Mouse (Mus musculus) cerebellum, postnatal 36 days (tissue): ENCODE results near the gene Galnt16.

Experiments used
- DNase-seq, 2 experiments: peaks; one replicate each; pipeline ENCODE4 v3.0.0; 2021 to 2022; ENCODE audit warnings: mixed read lengths in 2 of 2

Galnt16 gene

GRCm38 (mm10) chr12:80517977-80518376 lies at the start of gene Galnt16:
Galnt16 (plus strand) TSS chr12:80518277.
- DNase-seq: no peak

GRCm38 (mm10) chr12:80470206-80470605 lies 47.9 kb upstream of the Galnt16 start:
- DNase-seq: no peak

- no peak for DNase-seq
Observed at GRCm38 (mm10) chr12:80471926-80472325, 46.2 kb upstream of the Galnt16 start.

DNA sequence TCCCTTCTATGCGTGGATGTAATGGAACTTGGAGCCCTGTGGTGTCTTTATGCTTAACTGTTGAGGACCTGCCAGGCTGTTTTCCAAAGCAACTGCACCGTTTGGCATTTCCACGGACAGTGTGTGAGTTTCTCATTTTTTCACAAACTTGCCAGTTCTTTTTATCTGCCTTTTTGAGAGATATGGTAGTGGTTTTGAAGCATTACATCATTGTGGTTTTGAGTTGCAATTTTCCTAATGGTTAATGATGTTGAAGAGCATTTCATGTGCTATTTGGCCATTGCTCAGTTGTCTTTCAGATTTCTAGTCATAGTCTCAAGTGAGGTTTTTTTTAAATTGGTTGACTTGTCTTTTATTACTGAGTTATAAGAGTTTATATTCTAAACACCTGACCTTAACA lies 44.3 kb upstream of the Galnt16 start:
- no peak for DNase-seq

GRCm38 (mm10) chr12:80479986-80480385 lies 38.1 kb upstream of the Galnt16 start:
- DNase-seq: no peak

DNA sequence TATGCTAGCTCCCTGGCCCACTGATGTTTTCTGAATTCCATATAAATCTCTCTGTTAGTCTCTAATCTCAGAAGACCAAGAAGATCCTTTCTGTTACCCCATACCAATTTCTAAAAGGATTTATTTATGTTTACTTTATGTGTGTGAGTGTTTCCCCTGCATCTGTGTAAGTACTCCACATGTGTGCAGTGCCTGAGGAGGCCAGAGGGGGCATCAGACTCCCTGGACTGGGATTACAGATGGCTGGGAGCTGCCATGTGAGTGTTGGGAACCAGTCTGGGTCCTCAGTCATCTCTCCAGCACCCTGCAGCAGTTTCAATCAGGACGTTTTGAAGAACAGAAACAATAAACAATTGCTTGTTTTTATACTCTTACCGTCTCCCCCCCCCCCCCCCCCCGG lies 34.7 kb upstream of the Galnt16 start:
- no peak for DNase-seq

DNA sequence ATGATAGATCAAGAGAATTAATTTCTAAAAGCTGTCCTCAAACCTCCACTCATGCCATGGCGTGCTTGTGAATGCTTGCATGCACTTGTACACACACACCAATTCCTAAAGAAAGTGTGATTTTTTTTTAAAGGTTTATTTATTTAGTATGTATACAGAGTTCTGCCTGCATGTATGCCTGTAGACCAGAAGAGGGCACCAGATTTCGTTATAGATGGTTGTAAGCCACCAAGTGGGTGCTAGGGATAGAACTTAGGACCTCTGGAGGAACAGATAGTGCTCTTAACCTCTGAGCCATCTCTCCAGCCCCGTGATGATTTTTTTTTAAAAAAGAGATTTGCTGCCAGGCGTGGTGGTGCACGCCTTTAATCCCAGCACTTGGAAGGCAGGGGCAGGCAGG lies 24.8 kb upstream of the Galnt16 start:
- DNase-seq: no peak

GRCm38 (mm10) chr12:80495691-80496090 lies 22.4 kb upstream of the Galnt16 start:
- no peak for DNase-seq

DNA sequence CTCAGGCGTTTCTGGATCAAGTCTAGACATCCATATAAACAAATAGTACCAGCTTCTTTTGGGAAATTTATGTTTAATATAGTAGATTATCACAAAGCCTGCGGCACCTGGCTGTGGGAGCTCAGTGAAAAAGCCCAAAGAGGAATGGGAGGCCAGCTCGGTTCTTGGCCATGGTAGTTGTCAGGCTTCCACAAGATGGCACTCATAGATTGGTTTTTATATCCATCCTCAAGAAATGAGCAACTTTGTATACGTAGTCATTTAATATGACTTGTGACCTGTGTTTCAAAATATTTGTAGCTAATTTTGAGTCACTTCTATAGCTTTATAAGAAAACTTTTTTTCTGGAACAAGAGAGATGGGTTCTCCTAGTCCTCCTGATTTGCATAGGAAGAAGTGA lies 19.7 kb upstream of the Galnt16 start:
- no peak for DNase-seq

GRCm38 (mm10) chr12:80500506-80500905 lies 17.6 kb upstream of the Galnt16 start:
- DNase-seq: no peak

DNA sequence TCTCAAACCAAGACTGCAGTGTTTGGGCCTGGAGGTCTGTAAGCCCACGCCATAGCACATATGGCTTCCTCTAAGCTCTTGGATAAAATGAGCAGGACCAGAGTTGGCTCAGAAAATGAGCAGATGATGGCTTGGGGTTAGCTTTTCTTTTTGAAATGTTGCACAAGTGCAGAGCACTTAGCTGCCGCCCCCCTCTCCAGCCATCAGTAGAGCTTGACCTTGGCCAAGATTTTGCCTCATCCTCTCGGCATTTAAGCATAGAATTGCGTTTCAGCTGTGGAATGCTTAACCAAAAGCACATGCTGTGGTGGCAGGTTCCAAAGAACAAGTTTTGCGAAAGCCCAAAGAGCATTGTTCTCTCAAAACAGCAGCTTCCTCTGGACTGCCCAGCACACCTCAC lies 13.4 kb upstream of the Galnt16 start:
- no peak for DNase-seq

GRCm38 (mm10) chr12:80507041-80507745 lies 10.9 kb upstream of the Galnt16 start:
- no peak for DNase-seq

- DNase-seq: peak; percentile 54 to 55
Observed at GRCm38 (mm10) chr12:80518393-80518756, 298 bp downstream of the Galnt16 start.

- DNase-seq: peak; percentile 56 to 68
Observed at GRCm38 (mm10) chr12:80518757-80519620, 912 bp downstream of the Galnt16 start.

DNA sequence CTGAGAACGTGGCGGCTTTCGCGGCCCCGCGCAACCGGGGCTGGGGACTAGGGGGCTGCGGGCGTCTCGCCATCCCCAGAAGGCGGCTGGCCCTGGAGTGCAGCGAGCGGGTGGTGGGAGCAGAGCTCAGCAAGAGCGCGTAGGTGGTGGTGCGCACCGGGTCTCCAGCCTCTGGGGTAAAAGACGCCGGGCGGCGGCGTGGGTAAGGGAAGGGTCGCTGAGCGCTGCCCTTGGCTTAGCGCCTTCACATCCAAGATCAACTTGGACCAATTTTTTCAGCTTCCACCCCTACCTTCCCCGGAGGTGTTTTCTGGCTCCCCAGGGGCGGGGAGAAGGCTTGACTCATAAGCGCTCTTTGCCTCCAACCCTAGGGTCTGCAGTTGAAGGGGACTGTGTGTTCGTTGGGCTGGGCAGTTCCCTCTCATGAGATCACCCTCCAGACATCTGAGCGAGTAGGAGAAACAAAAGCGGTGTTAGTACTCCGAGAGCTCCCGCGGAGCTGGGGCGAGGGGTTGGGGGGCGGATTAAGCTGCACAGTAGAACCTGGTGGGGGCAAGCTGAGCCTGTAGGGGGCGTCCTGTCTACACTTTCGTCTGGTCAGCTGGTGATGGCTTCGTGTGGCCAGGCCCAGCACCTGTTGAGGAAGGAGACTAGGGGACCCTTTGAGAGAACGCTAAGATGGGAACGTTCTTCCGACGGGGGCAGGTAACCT lies 1.7 kb downstream of the Galnt16 start:
- peak; percentile 57 to 63 for DNase-seq

DNA sequence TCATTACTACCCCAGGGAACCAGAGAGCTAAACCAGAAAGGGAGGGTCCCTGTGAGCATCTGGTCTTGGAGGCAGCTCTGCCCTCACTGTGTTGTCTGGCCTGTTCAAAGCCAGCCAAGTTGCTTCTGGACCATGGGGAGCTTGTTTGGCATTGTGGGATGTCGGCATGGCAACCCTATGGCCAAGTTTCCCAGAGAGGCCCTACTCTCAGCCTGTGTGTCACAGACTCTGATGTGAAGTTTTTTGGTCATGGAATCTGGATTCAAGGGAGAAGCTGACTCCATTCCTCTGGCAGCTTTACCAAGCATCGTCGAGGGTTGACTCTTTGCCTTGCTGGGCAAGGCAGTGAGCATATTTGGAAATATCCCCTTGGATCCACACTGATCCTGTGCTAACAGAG lies 3.9 kb downstream of the Galnt16 start:
- DNase-seq: no peak

- DNase-seq: no peak
Observed at GRCm38 (mm10) chr12:80524276-80524921, 6.3 kb downstream of the Galnt16 start.

- DNase-seq: no peak
Observed at GRCm38 (mm10) chr12:80525513-80525912, 7.4 kb downstream of the Galnt16 start.

DNA sequence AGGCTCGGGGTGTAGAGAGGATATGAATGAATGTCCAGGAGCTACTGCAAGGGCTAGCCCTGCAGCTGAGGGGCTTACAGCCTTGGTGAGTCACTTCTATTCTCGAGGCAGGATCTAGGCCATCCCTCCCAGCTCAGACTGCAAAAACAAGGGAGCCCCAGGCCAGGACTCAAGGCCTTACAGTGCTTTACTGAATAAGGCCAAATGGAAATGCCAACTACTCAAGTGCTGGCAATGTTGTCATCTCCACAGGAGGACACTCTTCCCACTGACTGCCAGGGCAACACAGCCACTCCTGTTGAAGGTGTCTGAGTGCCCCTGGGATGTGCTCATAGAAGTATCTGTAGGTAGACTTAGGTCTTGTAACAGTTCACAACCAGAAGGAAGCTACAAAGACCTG lies 8.4 kb downstream of the Galnt16 start:
- no peak for DNase-seq

DNA sequence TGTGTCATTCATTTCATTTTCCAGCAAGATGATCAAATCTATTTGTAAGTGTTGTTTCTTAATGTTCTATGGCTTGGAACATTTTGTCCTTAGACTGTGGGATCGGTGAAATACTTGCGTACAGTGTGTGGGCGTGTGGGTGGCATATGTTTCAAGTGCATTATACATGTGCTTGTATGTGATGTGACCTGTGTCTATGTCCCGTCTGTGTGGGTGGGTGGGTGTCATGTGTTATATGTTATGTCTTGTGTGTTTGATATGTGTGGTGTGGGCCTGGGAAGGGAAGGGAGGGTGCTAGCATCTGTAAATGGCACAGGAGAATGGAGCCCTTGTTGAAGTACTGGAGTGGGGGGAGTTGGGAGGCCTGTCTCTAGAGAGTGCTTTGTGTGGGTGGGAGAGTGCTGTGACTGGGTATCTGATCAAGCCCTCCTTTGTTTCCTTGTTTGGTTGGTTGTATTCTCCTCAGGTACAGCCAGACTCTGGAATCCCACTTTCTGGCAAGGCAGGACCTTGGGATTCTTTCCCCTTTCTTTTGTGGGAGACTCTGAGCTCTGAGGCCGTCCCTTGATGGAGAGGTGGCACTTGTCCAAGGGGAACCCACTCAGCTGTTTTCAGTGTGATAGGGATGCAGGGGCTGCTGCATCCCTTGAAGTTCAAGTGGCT lies 9.8 kb downstream of the Galnt16 start:
- no peak for DNase-seq

DNA sequence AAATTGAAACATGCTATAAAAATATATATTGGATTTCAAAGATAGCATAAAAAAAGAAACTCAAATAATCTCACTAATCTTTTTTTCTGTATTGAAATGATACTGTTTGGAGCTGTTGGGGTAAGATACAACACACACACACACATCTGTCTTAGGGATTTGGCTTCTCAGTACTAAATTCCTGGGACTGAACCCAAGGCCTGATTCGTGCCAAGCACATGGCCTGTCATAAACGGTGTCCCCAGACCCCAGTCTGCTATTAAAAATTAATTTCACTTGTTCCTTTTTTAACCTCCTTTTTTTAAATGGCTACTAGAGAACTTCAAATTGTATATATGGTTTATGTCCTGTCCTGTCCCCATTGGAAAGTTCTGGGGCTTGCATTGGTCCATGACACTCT lies 12.0 kb downstream of the Galnt16 start:
- DNase-seq: no peak

GRCm38 (mm10) chr12:80530630-80531029 lies 12.6 kb downstream of the Galnt16 start:
- no peak for DNase-seq

- DNase-seq: no peak
Observed at GRCm38 (mm10) chr12:80531585-80531984, 13.5 kb downstream of the Galnt16 start.
